Mouse (Mus musculus) erythroid progenitor cell, adult 5-6 weeks (primary cell): ENCODE results near the gene Tmem178b. TPM values are rescaled to one million over a fixed set of nuclear protein-coding genes. Genes with fewer than 3 reads are reported as not detected.

Experiments
- ATAC-seq: replicated peaks from 2 replicates; pipeline ENCODE4 v1.8.0; 2016; ENCODE audit warnings: moderate number of reproducible peaks, mild to moderate bottlenecking, moderate TSS enrichment, inconsistent platforms; ENCODE audit not compliant: poor library complexity, low FRiP score, severe bottlenecking
- total RNA-seq, 2 experiments: library from RNA; stranded (forward) in 1 of 2; stranded (reverse) in 1 of 2; fragments of 150-400 nt in 1 of 2; fragments of 186-747, 209-891 nt in 1 of 2; gene quantifications; 2 replicates each; pipeline versions ENCODE4 v1.2.3 to v1.2.4; 2015 to 2017; ENCODE audit warnings: low replicate concordance in 2 of 2

The Tmem178b gene
- total RNA-seq, 2 experiments from 2014 or later = not detected

DNA sequence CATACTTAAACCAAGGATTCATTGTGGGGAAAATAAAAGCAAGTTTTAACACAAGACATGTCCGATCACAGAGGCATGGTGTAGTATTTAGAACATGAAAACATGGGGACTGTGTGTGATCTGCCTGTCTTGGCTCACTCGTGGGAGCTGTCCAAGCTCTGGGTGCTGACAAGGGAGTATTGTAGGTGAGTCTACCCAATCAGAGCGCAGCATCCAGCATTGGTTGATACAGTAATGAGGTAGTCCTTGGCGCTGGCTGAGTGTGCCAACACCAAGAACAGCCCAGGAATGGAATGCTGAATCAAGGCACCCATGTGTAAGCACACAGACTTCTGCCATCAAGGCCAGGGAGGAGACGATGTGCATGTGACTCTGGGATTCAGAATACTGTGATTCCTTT, 138.5 kb downstream of the Tmem178b start:
- no peak for ATAC-seq

DNA sequence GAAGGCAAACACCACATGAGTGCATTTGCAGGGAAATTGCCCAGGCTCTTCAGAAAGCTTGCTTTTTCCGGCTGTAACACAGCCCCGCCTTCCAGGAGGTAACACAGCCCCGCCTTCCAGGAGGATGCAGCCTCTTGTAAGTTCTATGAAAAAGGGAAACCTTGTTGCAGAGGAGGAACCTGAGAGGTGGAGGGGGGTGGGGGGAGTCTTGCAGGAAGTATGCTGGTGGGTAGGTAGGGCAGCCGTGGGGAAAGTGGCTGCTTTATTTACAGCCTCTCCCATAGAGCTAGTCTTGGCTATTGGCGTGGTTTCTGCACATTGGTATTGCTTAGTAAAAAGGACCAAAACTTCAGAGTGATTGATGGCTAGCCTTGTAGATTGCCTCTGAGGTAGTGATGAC, 140.3 kb downstream of the Tmem178b start:
- no peak for ATAC-seq

DNA sequence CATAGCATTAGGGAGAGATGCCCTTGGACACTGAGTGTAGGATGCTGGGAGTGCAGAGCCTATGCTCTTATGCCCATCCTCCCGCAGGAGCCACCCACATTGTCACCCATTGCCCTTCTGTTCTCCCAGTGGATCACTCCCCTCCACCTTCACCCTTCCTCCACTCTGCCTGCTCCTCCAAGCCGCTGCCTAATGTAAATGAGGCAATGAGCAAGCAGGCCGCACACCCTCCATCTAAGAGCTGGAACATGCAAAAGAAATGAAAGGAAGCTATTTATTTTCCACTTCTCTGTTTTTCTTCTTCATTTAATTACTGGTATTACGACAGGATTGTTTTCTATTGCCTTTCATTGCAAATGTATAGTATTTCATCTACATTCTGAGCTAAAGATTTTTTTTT, 142.1 kb downstream of the Tmem178b start:
- ATAC-seq = no peak

DNA sequence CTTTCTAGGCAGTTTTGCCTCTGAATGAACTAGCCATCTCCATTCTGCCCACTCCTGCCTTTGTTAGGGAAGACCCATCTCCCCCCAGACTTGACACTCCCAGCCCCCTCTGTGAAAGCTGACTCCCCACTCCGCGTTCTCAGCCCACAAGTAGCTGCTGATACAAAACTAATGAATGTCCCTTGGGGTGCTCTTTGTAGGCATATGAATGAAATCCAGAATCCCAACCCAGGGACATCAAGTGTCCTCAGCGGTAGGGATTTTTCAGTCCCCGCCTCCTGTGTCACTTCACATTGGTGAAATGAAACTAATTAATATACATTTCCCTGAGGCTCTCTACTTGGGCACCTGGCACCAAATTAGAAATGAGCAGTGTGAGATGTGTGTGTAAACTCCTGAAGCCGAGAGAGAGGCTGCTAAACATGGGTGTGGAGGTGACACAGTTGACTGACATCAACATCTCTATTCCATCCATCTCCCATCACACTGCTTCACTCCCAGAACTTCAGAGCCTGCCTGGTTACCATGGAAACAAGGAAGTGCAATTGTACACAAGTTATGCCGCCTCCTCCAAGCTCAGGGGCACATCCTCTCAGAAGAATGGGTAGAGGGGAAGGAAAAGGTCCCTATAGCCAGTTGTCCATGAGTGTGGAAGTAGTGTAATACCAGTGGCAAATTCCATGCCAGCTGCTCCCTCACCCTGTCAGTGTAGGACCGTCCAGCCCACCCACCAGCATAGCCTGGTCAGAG, 142.8 kb downstream of the Tmem178b start:
- no peak for ATAC-seq

DNA sequence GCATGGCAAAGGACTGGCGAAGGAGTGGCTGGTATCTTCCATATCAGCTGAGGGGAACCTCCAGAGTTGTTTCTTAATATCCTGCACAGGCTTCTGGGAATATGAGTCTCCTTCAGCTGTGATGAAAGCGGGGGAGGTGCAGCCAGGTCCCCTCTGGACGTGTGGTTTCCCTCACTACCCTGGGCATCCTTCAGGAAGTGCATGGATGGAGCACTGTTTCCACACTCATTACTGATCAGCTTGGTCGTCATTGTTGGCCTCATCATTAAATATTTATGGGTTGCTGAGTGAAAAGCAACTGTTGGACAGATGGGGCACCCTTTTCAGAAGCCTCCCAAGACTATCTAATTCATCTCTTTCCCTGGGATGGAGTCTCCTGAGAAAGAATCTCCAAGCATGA, 146.3 kb downstream of the Tmem178b start:
- ATAC-seq = no peak

DNA sequence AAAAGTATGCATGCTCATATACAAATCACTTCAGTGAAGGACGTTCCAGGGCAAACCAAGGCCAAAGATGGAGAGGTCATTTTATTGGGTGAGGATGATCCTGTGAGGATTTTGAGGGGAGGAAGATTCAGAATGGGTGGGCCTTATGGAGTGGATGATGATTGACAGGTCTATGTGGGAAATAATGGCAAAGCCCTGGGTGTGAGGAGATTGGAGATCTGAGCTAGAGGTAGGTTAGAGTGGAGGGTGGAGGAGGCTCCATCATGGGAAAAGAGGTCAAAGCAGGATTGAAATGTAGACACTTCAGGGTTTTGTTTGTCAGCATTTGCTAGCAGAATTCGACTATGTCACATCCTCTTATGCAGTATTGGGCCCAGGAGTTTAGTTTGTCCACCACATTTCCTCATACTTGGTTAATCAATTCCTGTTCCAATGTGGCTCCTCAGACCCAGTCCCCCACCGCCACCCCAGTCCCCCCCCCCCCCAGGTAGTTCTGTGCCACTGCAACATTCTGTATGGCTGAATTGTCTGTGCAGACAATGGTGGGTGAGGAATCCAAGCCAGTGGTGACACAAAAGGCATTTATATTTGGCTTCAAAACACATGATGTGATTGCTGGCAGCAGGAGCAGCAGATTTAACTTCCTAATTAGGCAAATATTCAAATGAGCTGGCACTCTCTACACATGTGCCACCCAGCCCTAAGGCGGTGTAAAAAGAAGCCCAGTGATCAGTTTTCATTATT, 150.7 kb downstream of the Tmem178b start:
- ATAC-seq = no peak

DNA sequence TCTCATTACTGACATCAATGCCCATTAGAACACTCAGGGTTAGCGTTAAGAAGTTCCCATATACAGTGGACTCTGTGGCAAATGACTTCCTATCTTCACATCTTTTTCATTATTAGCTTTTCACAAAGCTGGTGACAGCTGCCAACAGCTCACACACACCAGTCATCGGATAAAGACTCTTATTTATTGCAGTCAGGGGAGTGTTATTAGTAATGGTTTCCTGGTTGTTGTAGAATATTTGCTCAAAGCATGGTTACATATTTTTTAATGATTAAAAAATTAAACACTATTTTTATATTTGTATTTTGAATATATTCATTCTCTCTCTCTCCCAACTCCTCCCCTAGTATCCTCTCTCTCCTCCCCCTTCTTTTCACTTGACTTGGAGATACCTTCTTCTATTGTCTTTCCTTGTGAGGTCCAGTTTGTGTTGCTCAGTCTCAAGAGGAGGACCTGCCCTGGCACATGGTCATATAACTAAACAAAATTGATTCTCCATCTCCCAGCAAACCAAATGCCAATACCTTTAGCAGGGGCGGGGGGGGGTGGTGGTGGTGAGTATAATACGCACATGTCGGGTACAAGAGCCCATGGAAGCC, 151.4 kb downstream of the Tmem178b start:
- no peak for ATAC-seq

DNA sequence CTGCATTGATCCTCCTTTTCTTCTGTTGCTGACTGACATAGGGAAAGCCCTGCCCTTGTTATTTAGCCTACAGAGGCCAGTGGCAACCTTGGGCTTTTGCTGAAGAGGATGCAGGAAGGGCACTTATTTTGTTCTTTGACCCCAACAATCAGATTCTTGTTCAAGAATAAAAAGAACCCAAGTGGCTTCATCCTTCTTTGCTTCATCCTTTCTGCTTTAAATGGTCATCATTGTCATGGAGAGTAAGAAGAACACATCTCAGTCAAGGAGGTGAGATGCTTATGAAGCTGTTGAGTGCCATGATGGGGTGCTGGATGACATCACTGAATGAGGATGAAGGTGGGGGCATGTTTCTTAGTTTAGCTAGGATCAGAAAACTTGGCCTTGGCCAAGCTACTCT, 159.8 kb downstream of the Tmem178b start:
- ATAC-seq = no peak

DNA sequence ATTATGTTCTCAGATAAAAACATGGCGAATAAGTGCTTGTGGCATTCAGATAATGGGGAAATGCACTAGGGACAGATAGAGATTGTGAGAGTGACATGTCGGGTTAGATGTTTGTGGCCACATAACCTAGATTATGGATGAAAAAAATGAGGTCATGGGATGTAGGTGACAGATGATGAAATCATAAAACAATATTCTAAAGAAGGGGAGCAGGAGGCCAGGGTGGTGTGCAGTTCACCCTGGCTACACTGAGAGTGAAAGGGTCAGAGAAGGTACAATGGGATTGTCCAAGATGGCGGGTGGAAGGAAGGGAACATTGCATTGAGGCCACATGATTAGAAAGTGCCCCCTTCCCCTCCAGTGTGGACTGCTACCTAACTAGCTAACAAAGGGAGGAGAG, 160.9 kb downstream of the Tmem178b start:
- no peak for ATAC-seq

DNA sequence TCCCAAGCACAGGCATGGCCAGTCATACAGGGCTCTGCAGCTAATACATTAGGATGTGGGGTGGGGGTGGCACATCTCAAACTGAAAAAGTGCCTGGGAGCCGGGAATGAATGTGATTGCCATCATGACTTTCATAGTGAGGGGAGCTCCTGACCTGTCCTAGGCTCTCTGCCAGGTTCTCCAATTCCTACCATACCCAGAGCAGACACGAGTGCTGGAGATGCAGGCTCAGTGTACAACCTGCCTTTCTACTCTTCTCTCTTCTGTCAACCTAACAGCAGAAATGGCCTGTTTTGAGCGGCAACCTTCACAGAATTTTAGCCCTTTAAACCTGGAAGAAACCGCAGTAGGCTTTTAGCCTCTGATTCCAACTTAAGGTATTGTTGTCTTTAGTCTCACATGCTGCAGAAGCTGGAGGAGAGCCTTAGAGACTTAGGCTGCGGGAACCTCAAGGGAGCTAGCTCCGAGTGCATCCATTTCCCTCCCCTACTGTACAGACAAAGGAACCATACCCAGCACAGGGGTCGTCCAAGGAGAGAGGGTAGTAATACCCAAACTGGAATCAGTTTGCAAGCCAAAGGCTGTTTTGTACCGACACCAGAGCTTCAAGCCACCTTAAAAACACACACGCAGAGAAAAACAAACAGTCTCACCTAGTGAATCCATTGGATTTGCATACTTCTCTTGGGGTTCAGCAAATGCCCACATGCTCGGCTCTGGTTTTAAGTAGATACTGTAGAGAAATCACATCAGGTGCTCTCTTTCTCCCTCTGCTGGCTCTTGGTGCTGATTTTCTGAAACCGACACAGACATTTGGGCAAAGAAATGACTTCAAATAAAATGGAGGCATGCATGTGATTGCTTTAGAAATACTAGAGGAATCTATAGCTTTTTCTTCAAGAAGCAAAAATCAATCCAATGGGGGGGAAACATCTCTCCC, 176.2 kb downstream of the Tmem178b start:
- ATAC-seq = no peak

DNA sequence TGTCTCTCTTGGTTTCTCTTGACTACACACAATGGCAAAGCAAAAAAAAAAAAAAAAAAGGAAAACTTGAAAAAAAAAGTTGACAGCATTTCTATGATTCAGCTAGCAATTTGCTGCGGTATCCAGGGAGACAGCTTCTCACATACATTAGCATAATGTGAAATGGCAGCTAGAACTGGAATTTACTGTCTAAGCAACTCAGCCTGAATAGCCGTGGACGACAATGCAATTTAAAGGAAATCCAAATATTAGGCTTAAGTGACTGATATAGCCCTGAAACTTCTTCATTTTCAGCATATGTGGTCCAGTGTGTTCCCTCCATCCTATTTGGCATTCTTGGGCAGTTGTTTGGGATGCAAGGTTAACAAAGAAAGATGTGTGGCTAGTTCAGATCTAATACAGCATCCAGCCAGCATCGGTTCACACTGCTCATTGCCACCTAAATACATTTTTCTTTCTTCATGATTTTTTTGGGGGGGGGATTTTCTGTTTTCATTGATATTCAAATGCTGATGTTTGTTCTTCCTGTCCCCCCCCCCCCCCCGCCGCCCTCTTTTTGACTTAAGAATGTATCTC, 176.9 kb downstream of the Tmem178b start:
- ATAC-seq = no peak

DNA sequence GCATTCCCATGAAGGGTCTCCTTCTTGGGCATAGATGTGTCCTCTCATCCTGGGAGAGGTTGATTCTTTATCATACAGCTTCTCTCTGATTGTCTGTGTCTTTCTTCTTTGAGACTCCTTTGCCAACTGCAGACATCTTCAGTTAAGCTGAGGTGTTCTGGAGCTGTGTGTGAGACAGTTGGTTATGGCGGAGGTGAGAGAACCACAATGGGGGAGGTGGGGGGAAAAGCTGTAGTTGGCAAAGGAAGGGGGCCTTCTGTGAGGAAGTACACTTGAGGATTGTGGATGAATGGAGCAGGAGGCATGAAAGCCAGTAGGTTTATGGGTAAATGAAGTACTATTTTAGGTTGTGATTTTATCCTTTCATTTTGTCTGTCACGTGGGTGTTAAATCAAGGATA, 178.6 kb downstream of the Tmem178b start:
- ATAC-seq = no peak

DNA sequence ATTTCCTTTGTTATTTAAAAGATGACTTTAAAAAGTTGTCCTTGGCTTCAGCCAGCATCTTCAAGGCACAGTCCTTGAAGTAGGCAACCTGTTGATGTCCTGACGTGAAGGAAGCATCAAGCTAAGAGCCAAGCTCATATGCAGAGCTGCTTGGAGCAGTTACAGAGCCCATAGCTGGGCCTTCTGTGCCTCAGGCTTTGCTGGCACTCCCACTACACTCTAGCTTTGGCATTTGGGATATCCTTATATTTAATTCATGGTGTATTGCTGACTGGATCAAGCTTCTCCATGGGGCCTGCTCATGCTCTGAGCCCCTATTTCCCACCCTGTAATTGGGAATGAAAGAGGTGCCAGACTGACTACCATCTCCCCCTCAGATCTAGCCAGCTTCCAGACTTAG, 179.5 kb downstream of the Tmem178b start:
- ATAC-seq = no peak

DNA sequence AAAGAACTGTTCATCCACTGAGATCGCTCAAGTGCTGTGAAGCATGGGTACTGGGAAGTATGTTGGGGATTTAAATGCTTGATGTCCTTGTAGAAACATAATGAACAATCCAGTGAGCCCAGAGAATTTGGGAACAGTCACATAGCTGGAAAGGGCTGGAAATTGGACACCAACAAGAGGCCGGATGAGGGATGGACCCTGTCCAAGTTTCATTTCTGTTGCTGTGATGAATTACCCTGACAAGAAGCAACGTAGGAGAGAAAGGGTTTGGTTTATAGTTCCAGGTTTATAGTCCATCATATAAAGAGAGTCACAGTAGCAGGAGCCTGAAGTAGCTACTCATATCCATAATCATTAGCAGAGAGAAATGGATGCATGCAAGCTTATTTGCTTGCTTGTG, 186.4 kb downstream of the Tmem178b start:
- no peak for ATAC-seq

DNA sequence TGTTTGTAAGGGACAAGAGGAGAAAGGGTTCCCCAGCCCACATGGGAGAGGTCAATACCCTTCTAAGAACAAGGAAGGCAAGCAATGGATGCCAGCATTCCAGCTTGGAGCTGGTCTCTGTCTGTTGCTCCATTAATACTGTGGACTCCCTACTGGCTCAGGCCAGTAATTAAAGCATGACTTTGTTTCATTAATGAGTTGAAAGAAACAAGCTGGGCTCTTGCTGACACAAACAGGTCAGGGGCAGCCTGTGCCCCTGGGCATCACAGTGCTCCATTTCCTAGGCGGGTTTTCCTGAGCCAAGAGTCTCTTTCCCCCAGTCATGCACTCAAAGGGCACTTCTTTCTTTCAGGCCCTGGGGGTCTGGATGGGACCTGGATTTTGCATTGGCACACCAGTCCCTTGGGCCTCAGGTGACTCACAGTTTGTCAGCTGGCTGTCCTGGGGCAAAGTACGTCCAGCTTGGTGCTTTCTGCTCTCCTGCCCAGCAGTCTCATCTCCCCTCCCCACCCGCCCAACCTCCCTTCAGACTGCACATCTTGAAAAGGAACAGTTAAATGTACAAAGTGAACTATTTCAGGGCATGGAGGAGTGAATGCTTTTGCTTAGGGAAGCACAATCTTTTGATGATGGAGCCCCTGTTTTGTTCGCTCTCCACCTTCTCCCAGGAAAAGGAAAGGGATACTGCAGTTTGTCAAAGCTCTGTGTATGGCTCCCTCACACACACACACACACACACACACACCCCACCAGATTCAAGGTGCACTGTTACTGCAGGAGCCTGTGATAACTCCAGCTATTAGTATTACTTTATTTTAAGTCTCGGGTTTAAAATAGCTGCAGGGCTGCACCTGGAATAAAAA, 188.5 kb downstream of the Tmem178b start:
- no peak for ATAC-seq

DNA sequence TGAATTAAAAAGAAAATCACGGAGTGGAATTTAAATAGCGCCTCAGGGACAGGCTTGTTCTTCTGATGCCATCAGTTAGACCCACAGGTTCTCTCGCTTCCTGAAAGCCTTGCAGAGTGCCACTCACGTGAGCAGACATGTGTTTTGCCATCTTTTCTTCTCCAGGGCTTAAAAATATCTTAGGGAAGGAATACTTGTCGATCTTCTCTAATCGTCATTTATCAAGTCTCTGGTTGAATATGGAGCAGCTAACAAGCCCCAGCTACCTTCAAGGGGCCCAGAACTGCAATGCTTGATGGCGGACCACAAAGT, 189.1 kb downstream of the Tmem178b start:
- no peak for ATAC-seq

DNA sequence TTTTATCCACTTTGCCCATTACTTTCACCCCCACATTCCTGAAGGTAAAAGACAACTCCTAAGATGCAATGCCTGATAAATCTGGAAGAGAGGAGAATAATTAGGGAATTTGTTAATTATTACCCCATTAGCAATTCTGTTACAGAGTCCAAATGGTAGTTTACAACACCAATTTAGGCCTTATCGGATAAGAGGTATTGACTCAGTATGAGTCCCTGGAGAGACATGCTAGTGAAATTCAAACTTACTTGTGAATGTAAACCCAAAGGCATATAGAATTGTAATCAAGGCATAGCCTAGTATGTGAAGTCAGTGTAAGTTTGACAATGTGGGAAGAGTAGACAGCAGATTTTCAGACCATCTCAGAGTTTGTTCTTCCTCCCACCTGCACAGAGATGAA, 190.4 kb downstream of the Tmem178b start:
- no peak for ATAC-seq

DNA sequence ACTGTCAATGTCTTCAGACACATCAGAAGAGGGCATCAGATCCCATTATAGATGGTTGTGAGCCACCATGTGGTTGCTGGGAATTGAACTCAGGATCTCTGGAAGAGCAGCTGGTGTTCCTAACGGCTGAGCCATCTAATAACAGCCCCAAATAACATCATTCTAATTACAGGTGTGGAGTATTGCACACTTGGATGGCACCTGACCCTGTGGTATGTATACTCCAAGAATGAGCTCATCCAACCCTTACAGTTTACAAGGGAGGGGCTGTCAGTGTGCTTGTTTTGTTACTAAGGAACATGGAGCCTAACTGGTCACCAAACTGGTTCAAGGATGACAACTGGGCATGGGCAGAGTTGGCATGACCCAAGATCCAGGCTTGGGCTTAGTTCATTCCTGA, 190.8 kb downstream of the Tmem178b start:
- ATAC-seq = no peak

DNA sequence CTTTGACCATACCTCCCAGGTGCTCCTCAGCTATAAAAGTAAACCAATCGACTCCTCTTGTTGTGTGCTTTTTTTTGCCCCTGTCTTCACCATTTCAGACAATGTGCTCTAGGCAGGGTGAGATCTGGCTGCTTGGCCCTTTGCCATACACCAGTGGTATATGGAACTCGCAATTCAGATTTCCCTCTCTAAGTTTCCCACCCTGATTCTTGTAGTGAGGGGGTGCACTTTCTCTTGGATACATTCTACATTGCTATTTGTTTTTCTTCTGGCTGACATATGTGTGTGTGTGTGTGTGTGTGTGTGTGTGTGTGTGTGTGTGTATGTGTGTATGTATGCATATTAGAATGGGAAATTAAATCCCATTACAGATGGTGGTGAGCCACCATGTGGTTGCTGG, 191.3 kb downstream of the Tmem178b start:
- no peak for ATAC-seq
